Mouse (Mus musculus): ENCODE measurements at regions not wholly inside any gene's neighbourhood (a gene's known extent, or its start where the extent isn't known, plus 50 kb on each side); places are given as distances from the start of the nearest gene placed in this dataset.

GRCm38 (mm10) chr10:117459651-117460365, 80.0 kb upstream of the Cpsf6 start:
- Histone ChIP-seq H3K79me2 (replicated peaks; ENCODE audit: control insufficient read depth, extremely low read depth, insufficient read depth, poor library complexity, severe bottlenecking) (no peaks in the 10 kb centered on the region), H3K27me3 (replicated peaks) (no peaks in the 10 kb centered on the region), H3K9ac (ENCODE audit: insufficient read depth, low read depth) (no peak overlapping the region), H3K4me2 (ENCODE audit: insufficient read depth, low read depth, poor library complexity, severe bottlenecking) (no peak overlapping the region), H3K4me1 (ENCODE audit: control insufficient read depth in 1 of 2, insufficient read depth in 2 of 2) (no peaks in the 10 kb centered on the region), H3K27ac (ENCODE audit: insufficient read depth, low read depth) (no peak overlapping the region), H3K36me3 (replicated peaks in 1 of 2; ENCODE audit: control insufficient read depth in 1 of 2, insufficient read depth in 1 of 2, low read length in 1 of 2) (no peaks in the 10 kb centered on the region), H3K4me3 (replicated peaks in 1 of 3; ENCODE audit: low read depth in 2 of 3, low read length in 2 of 3, poor library complexity in 1 of 3) (no peak overlapping the region), H3K9me3 (replicated peaks; ENCODE audit: low read length) (no peaks in the 10 kb centered on the region)
- TF ChIP-seq MAFK (IDR thresholded peaks at IDR 0.05; ENCODE audit: insufficient replicate concordance, low read length), result no peak
- no peak for TF ChIP-seq E2F4 (IDR thresholded peaks at IDR 0.05; ENCODE audit: insufficient replicate concordance, low read depth, low read length)
- no peak for TF ChIP-seq HCFC1 (IDR thresholded peaks at IDR 0.05; ENCODE audit: low read depth, low read length)
- no peak for DNase-seq (ENCODE audit: extremely low read depth)
- dilution Hi-C loops (cut with MboI; ENCODE audit: extremely low pct_ligation_motif_present, extremely low pct_unique_long_range_greater_than_20kb, low sequenced_read_pairs), result no loop called here
- in situ Hi-C loops (cut with MboI; ENCODE audit: low pct_ligation_motif_present, low pct_unique_long_range_greater_than_20kb, low sequenced_read_pairs), result loop anchor here (5.0 kb wide), 1 partner anchor 217 kb away; no protein-coding TSS in a partner anchor

GRCm38 (mm10) chr10:117459041-117459475, 79.2 kb upstream of the Cpsf6 start:
- no peak for TF ChIP-seq USF1 (IDR thresholded peaks at IDR 0.05; ENCODE audit: low read depth, low read length)
- TF ChIP-seq GABPA (IDR thresholded peaks at IDR 0.05; ENCODE audit: insufficient replicate concordance, low read depth, low read length), result no peak
- no peak for TF ChIP-seq KAT2A (IDR thresholded peaks at IDR 0.05; ENCODE audit: insufficient replicate concordance, low read length)
- no peak for TF ChIP-seq EP300 (IDR thresholded peaks at IDR 0.05; ENCODE audit: low read length)
- no peak for TF ChIP-seq NELFE (IDR thresholded peaks at IDR 0.05; ENCODE audit: low read depth, low read length)
- TF ChIP-seq UBTF (IDR thresholded peaks at IDR 0.05; ENCODE audit: low read depth, low read length), result no peak
- TF ChIP-seq ELF1 (IDR thresholded peaks at IDR 0.05; ENCODE audit: low read depth, low read length), result no peak
- no peak for TF ChIP-seq SMC3 (IDR thresholded peaks at IDR 0.05; ENCODE audit: low read depth, low read length)
- TF ChIP-seq TCF12 (IDR thresholded peaks at IDR 0.05; ENCODE audit: low read depth, low read length), result no peak
- no peak overlapping the region for H3K27ac ChIP-seq (ENCODE audit: insufficient read depth, low read depth)
- no peak overlapping the region for H3K9ac ChIP-seq (ENCODE audit: insufficient read depth, low read depth)
- no peak for DNase-seq (ENCODE audit: extremely low read depth)
- in situ Hi-C loops (cut with MboI; ENCODE audit: low pct_ligation_motif_present, low pct_unique_long_range_greater_than_20kb, low sequenced_read_pairs), result no loop called here
- no peaks in the 10 kb centered on the region for H3K79me2 ChIP-seq (replicated peaks; ENCODE audit: control insufficient read depth, extremely low read depth, insufficient read depth, poor library complexity, severe bottlenecking)
- H3K36me3 ChIP-seq (replicated peaks in 1 of 2; ENCODE audit: control insufficient read depth in 1 of 2, insufficient read depth in 1 of 2, low read length in 1 of 2), result no peaks in the 10 kb centered on the region
- no peak overlapping the region for H3K4me2 ChIP-seq (ENCODE audit: insufficient read depth, low read depth, poor library complexity, severe bottlenecking)
- no peaks in the 10 kb centered on the region for H3K27me3 ChIP-seq (replicated peaks)
- H3K9me3 ChIP-seq (replicated peaks; ENCODE audit: low read length), result no peaks in the 10 kb centered on the region
- no peak overlapping the region for H3K4me3 ChIP-seq (replicated peaks in 1 of 3; ENCODE audit: low read depth in 2 of 3, low read length in 2 of 3, poor library complexity in 1 of 3)
- H3K4me1 ChIP-seq (ENCODE audit: control insufficient read depth in 1 of 2, insufficient read depth in 2 of 2), result no peaks in the 10 kb centered on the region
- dilution Hi-C loops (cut with MboI; ENCODE audit: extremely low pct_ligation_motif_present, extremely low pct_unique_long_range_greater_than_20kb, low sequenced_read_pairs), result no loop called here

Data from CH12.LX (cell line).